ENCODE assay signal across 8 mouse cellular contexts in the genomic region with DNA sequence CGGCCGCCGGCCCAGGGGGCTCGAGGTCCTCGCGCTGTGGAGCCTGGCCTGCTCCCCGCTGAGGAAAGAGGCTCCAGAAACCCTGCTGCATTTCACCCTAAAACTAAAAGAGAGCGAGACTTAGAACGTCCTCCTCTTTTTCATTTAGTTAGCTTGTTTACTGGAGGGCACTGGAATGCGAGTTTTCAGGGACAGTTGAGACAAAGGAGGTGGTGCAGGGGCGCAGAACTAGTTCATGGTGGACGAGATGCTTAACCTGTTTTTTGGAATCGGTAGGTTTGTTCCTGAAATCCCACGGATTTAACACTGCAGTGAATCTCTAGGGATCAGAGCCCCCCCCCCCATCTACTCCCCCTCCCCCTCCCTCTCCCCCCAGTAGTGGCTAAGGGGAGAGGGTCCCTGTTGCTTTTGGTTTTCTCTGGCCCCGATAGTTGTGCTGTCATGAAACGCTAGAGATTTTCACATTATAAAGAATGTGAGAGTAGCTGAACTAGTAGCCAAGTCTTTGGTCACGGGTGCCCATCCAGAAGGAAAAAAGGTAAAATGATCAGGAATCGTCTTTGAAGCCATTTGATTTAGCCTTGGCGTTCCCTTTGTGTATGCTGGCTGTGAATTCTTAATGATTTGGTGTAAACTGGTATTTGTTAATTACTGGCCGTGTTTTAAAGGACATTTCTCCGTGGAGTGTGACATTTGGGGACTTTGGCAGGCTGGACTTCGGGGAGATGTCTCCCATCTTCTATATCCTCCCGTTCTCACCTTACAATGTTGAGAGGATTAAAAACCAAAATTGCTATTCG. TPM values are rescaled to one million over a fixed set of nuclear protein-coding genes. Genes with fewer than 3 reads are reported as not detected.
DNase-seq lines count a peak whose midpoint lies in the region; ATAC-seq and TF ChIP-seq lines count a peak whose summit lies in the region.

No protein-coding gene starts in this region.

- WGBS in heart, embryonic 10.5 days = 10% methylated on average over 24 of the region's 24 CpGs
- under 1% methylated on average over 24 of the region's 24 CpGs for WGBS in forebrain, postnatal 0 days
- WGBS in liver, embryonic 14.5 days (ENCODE audit: insufficient replicate concordance) = 3% methylated on average over 24 of the region's 24 CpGs

- no peak for TF ChIP-seq POLR2A in MEL (IDR thresholded peaks at IDR 0.05; ENCODE audit: control insufficient read depth in 1 of 2, insufficient read depth in 1 of 2, low read depth in 1 of 2, low read length in 2 of 2, poor library complexity in 1 of 2)

- no peak for TF ChIP-seq CTCF in MEL (IDR thresholded peaks at IDR 0.05 in 2 of 3, conservative IDR thresholded peaks at IDR 0.05 in 1 of 3; ENCODE audit: control insufficient read depth in 1 of 3, insufficient read depth in 1 of 3, low read depth in 2 of 3, low read length in 3 of 3, poor library complexity in 1 of 3, severe bottlenecking in 1 of 3)
- TF ChIP-seq CTCF in forebrain, postnatal 0 days (IDR thresholded peaks at IDR 0.05; ENCODE audit: low read depth) = no peak
- TF ChIP-seq CTCF in liver, embryonic 14.5 days (IDR thresholded peaks at IDR 0.05; ENCODE audit: low read depth) = no peak

- H3K9me3 ChIP-seq in heart, embryonic 10.5 days = no peaks in the 10 kb centered on the region
- no peaks in the 10 kb centered on the region for H3K9me3 ChIP-seq in MEL (replicated peaks; ENCODE audit: insufficient read depth, low read length)
- no peaks in the 10 kb centered on the region for H3K9me3 ChIP-seq in forebrain, postnatal 0 days (ENCODE audit: low read length)
- no peaks in the 10 kb centered on the region for H3K9me3 ChIP-seq in liver, embryonic 14.5 days (ENCODE audit: control insufficient read depth, low read length)

- peak; percentile 7 for ATAC-seq in forebrain, postnatal 0 days
- no peak for ATAC-seq in liver, embryonic 14.5 days (ENCODE audit: insufficient read depth)

- DNase-seq in heart, embryonic 10.5 days (ENCODE audit: low spot score) = no peak
- DNase-seq in heart, adult 9 months (ENCODE audit: low spot score in 2 of 2) = no peak
- peak; percentile 58 for DNase-seq in MEL (ENCODE audit: low read depth, low spot score)
- peak; percentile 56 for DNase-seq in forebrain, postnatal 0 days
- DNase-seq in liver, embryonic 14.5 days (ENCODE audit: low read depth in 3 of 3, low spot score in 3 of 3) = no peak
- no peak for DNase-seq in spleen, postnatal 36 days (ENCODE audit: low spot score in 2 of 2)
- no peak for DNase-seq in urinary bladder, postnatal 10 days (ENCODE audit: low spot score)
- DNase-seq in right cerebral cortex, postnatal 10 days (ENCODE audit: low spot score in 2 of 2) = no peak

- H3K4me1 ChIP-seq in heart, embryonic 10.5 days = peaks cover 16% of the 10 kb centered on the region
- peaks cover 18% of the 10 kb centered on the region in 2 experiments for H3K4me1 ChIP-seq in MEL (ENCODE audit: control insufficient read depth in 1 of 2, insufficient read depth in 2 of 2, low read length in 2 of 2)
- H3K4me1 ChIP-seq in forebrain, postnatal 0 days (ENCODE audit: insufficient read depth) = peaks cover 29% of the 10 kb centered on the region
- peaks cover 0 to 7% of the 10 kb centered on the region in 2 experiments; a peak in 3 of 4 replicates for H3K4me1 ChIP-seq in liver, embryonic 14.5 days (replicated peaks; ENCODE audit: control insufficient read depth in 2 of 2, insufficient read depth in 2 of 2, low read length in 1 of 2)

- peak overlapping the region; percentile 94 for H3K9ac ChIP-seq in MEL (ENCODE audit: control insufficient read depth, low read depth, low read length, poor library complexity, severe bottlenecking)
- H3K9ac ChIP-seq in forebrain, postnatal 0 days = peak overlapping the region; percentile 95
- peak overlapping the region; percentile 83 for H3K9ac ChIP-seq in liver, embryonic 14.5 days (replicated peaks)

- TF ChIP-seq EP300 in MEL (IDR thresholded peaks at IDR 0.05; ENCODE audit: low read depth in 1 of 2, low read length in 2 of 2) = no peak
- no peak for TF ChIP-seq EP300 in liver, embryonic 14.5 days (IDR thresholded peaks at IDR 0.05; ENCODE audit: low read depth)

- H3K79me2 ChIP-seq in MEL (ENCODE audit: control insufficient read depth, insufficient read depth, low read length, poor library complexity) = peaks cover 37% of the 10 kb centered on the region

- peak overlapping the region; percentile 93 for H3K4me3 ChIP-seq in heart, embryonic 10.5 days
- H3K4me3 ChIP-seq in MEL (ENCODE audit: control insufficient read depth in 1 of 2, insufficient read depth in 1 of 2, low read depth in 2 of 2, low read length in 2 of 2) = peak overlapping the region; percentile 87 to 99
- peak overlapping the region; percentile 87 for H3K4me3 ChIP-seq in forebrain, postnatal 0 days (ENCODE audit: low read depth, low read length)
- H3K4me3 ChIP-seq in liver, embryonic 14.5 days (ENCODE audit: insufficient read depth in 1 of 2, low read depth in 2 of 2, low read length in 2 of 2) = peak overlapping the region; percentile 58 to 85

- H3K36me3 ChIP-seq in heart, embryonic 10.5 days = no peaks in the 10 kb centered on the region
- peaks cover 0 to 43% of the 10 kb centered on the region in 2 experiments; a peak in 3 of 4 replicates for H3K36me3 ChIP-seq in MEL (ENCODE audit: control insufficient read depth in 1 of 2, insufficient read depth in 2 of 2, low read length in 2 of 2)
- H3K36me3 ChIP-seq in forebrain, postnatal 0 days (ENCODE audit: insufficient read depth) = no peaks in the 10 kb centered on the region
- H3K36me3 ChIP-seq in liver, embryonic 14.5 days (replicated peaks; ENCODE audit: control insufficient read depth, insufficient read depth, low read depth) = no peaks in the 10 kb centered on the region

- H3K27me3 ChIP-seq in heart, embryonic 10.5 days (ENCODE audit: insufficient read depth, poor library complexity, severe bottlenecking) = peaks cover 28% of the 10 kb centered on the region
- H3K27me3 ChIP-seq in MEL (ENCODE audit: control insufficient read depth in 1 of 2, insufficient read depth in 2 of 2, low read length in 2 of 2) = no peaks in the 10 kb centered on the region
- H3K27me3 ChIP-seq in forebrain, postnatal 0 days (ENCODE audit: insufficient read depth, low read length) = no peaks in the 10 kb centered on the region
- peaks cover 4% of the 10 kb centered on the region; the same call in 1 of the 2 replicates for H3K27me3 ChIP-seq in liver, embryonic 14.5 days (ENCODE audit: control insufficient read depth, insufficient read depth, low read length)

- H3K27ac ChIP-seq in heart, embryonic 10.5 days = peak overlapping the region; percentile 96
- no peak overlapping the region for H3K27ac ChIP-seq in MEL (ENCODE audit: control insufficient read depth, low read depth, low read length)
- H3K27ac ChIP-seq in forebrain, postnatal 0 days (ENCODE audit: low read depth, low read length) = peak overlapping the region; percentile 99
- H3K27ac ChIP-seq in liver, embryonic 14.5 days = no peak overlapping the region

- peak overlapping the region; percentile 68 for H3K4me2 ChIP-seq in forebrain, postnatal 0 days (ENCODE audit: low read depth)
- H3K4me2 ChIP-seq in liver, embryonic 14.5 days (ENCODE audit: low read depth) = peak overlapping the region; percentile 98

- no peak for TF ChIP-seq RAD21 in MEL (IDR thresholded peaks at IDR 0.05; ENCODE audit: low read depth, low read length)

TF ChIP-seq in MEL, 35 proteins besides CTCF, POLR2A, EP300 and RAD21:
- TF ChIP-seq MAZ (IDR thresholded peaks at IDR 0.05; ENCODE audit: low read depth, low read length) (0 out of 2 replicates have a peak, but pooled peaks have one; percentile 29), RCOR1 (IDR thresholded peaks at IDR 0.05; ENCODE audit: low read depth, low read length) (no peak), UBTF (IDR thresholded peaks at IDR 0.05; ENCODE audit: borderline replicate concordance, insufficient read depth, low read depth, low read length) (no peak; the same call in 1 of the 2 replicates), ZC3H11A (IDR thresholded peaks at IDR 0.05; ENCODE audit: low read depth, low read length) (0 out of 2 replicates have a peak, but pooled peaks have one; percentile 11), BHLHE40 (IDR thresholded peaks at IDR 0.05; ENCODE audit: borderline replicate concordance, low read depth, low read length) (no peak; the same call in 1 of the 2 replicates), ETS1 (IDR thresholded peaks at IDR 0.05; ENCODE audit: low read depth, low read length) (0 out of 2 replicates have a peak, but pooled peaks have one; percentile 4), MXI1 (IDR thresholded peaks at IDR 0.05; ENCODE audit: low read depth, low read length) (0 out of 2 replicates have a peak, but pooled peaks have one; percentile 23), TAL1 (IDR thresholded peaks at IDR 0.05; ENCODE audit: low read length) (no peak), HCFC1 (IDR thresholded peaks at IDR 0.05; ENCODE audit: low read depth, low read length) (no peak), SIN3A (IDR thresholded peaks at IDR 0.05; ENCODE audit: low read length) (peak; percentile 7), JUND (IDR thresholded peaks at IDR 0.05; ENCODE audit: low read depth, low read length) (no peak)

RNA-seq across cellular contexts. Expression of a gene that starts 0.8 kb away (rescaled TPM):
- polyA plus RNA-seq in heart, embryonic 10.5 days (2016; fragmentation: Nextera tagmentation; extraction: Ambion mirVana) = 27.1 and 31.6 TPM in 2 replicates
- 78.2 and 81.1 TPM in 2 replicates for total RNA-seq in MEL (2012; rRNA removed)
- polyA plus RNA-seq in MEL (2012; ENCODE audit: insufficient read depth in 1 of 2, insufficient read length in 2 of 2, low read depth in 1 of 2, low replicate concordance in 2 of 2, missing spikeins in 1 of 2) = 100 to 1,000 TPM in 1 of 2 experiments, 10 to 100 TPM in 1; 59.5 to 507 TPM
- total RNA-seq in forebrain, postnatal 0 days (2014; rRNA removed) = 97.9 and 116 TPM in 2 replicates
- polyA plus RNA-seq in forebrain, postnatal 0 days (2015; fragmentation: Nextera tagmentation; extraction: Ambion mirVana) = 47.9 and 61.1 TPM in 2 replicates
- polyA plus RNA-seq in liver, embryonic 14.5 days (2012; rRNA removed) = 11.2 and 16.0 TPM in 2 replicates
- polyA plus RNA-seq in liver, embryonic 14.5 days (2014; fragmentation: Nextera tagmentation; extraction: Ambion mirVana) = 36.3 and 36.4 TPM in 2 replicates

Comparison
In these comparisons a context has a peak if more than half of its experiments do, and no peak if none do; other contexts are left out.
1. DNase-seq: peak in MEL (single experiment) and forebrain, postnatal 0 days (single experiment); none in heart, embryonic 10.5 days (single experiment), heart, adult 9 months (0 of 2), liver, embryonic 14.5 days (0 of 3), spleen, postnatal 36 days (0 of 2), urinary bladder, postnatal 10 days (single experiment) and right cerebral cortex, postnatal 10 days (0 of 2).
2. H3K27ac ChIP-seq: peak in heart, embryonic 10.5 days (single experiment) and forebrain, postnatal 0 days (single experiment); none in MEL (single experiment) and liver, embryonic 14.5 days (single experiment).
3. Peak in every context shown above with its lines, with median percentiles within 50 percentile points of each other: H3K4me3 ChIP-seq and H3K9ac ChIP-seq.